Mouse (Mus musculus): ENCODE data around the gene Gckr. TPM values are rescaled to one million over a fixed set of nuclear protein-coding genes. Genes with fewer than 3 reads are reported as not detected.
A peak's percentile ranks its signal among the peaks of the same experiment; 100 is the strongest.

Gene Gckr
- polyA plus RNA-seq (2016; fragmentation: Nextera tagmentation; extraction: Ambion mirVana) = 0.19 TPM in 1 of 2 replicates, not detected in the other

- Histone ChIP-seq H3K27me3 (replicated peaks) (no peaks in the 10 kb centered on the region), H3K9me3 (replicated peaks) (no peaks in the 10 kb centered on the region), H3K4me3 (no peak within 1 kb of the TSS), H3K4me2 (no peak within 1 kb of the TSS; the same call in 1 of the 2 replicates), H3K4me1 (replicated peaks) (peaks cover 11% of the 10 kb centered on the region), H3K36me3 (peaks cover 8% of the 10 kb centered on the region), H3K27ac (ENCODE audit: poor library complexity, severe bottlenecking) (no peak within 1 kb of the TSS), H3K9ac (no peak within 1 kb of the TSS)
- WGBS = 42% methylated on average over 13 of the region's 13 CpGs
- ATAC-seq (ENCODE audit: insufficient number of reproducible peaks, low FRiP score) = no peak
These were observed at the start of gene Gckr for GRCm38 (mm10) chr5:31297047-31297757. TSS of gene Gckr (plus strand) at chr5:31297443.

GRCm38 (mm10) chr5:31250716-31251115, 46.5 kb upstream of the Gckr start:
- H3K4me2 ChIP-seq = peak overlapping the region; percentile 71; the same call in 1 of the 2 replicates
- no peak overlapping the region; the same call in 1 of the 2 replicates for H3K27ac ChIP-seq (ENCODE audit: poor library complexity, severe bottlenecking)
- H3K27me3 ChIP-seq (replicated peaks) = no peaks in the 10 kb centered on the region
- H3K4me1 ChIP-seq (replicated peaks) = peaks cover 52% of the 10 kb centered on the region
- H3K9me3 ChIP-seq (replicated peaks) = no peaks in the 10 kb centered on the region
- peaks cover 94% of the 10 kb centered on the region for H3K36me3 ChIP-seq
- no peak overlapping the region for H3K9ac ChIP-seq
- 53% methylated on average over 4 of the region's 4 CpGs for WGBS
- H3K4me3 ChIP-seq = no peak overlapping the region
- no peak for ATAC-seq (ENCODE audit: insufficient number of reproducible peaks, low FRiP score)

GRCm38 (mm10) chr5:31251541-31252101, 45.6 kb upstream of the Gckr start, which contains the start of gene Krtcap3:
TSS of gene Krtcap3 (plus strand) at chr5:31251691.
- Histone ChIP-seq H3K27ac (ENCODE audit: poor library complexity, severe bottlenecking) (no peak within 1 kb of the TSS; the same call in 1 of the 2 replicates), H3K9me3 (replicated peaks) (no peaks in the 10 kb centered on the region), H3K9ac (peak within 1 kb of the TSS; percentile 56), H3K4me3 (peak within 1 kb of the TSS; percentile 36), H3K36me3 (peaks cover 93% of the 10 kb centered on the region), H3K27me3 (replicated peaks) (no peaks in the 10 kb centered on the region), H3K4me1 (replicated peaks) (peaks cover 52% of the 10 kb centered on the region), H3K4me2 (peak within 1 kb of the TSS; percentile 71)
- WGBS = 22% methylated on average over 47 of the region's 47 CpGs
- peak; percentile 81 for ATAC-seq (ENCODE audit: insufficient number of reproducible peaks, low FRiP score)

GRCm38 (mm10) chr5:31252151-31252550, 45.1 kb upstream of the Gckr start:
- no peaks in the 10 kb centered on the region for H3K9me3 ChIP-seq (replicated peaks)
- ATAC-seq (ENCODE audit: insufficient number of reproducible peaks, low FRiP score) = no peak
- H3K4me1 ChIP-seq (replicated peaks) = peaks cover 52% of the 10 kb centered on the region
- H3K4me2 ChIP-seq = peak overlapping the region; percentile 71
- H3K9ac ChIP-seq = peak overlapping the region; percentile 56; the same call in 1 of the 2 replicates
- H3K4me3 ChIP-seq = peak overlapping the region; percentile 36
- no peaks in the 10 kb centered on the region for H3K27me3 ChIP-seq (replicated peaks)
- no peak overlapping the region for H3K27ac ChIP-seq (ENCODE audit: poor library complexity, severe bottlenecking)
- 52% methylated on average over 10 of the region's 10 CpGs for WGBS
- peaks cover 90% of the 10 kb centered on the region for H3K36me3 ChIP-seq

GRCm38 (mm10) chr5:31252795-31253545, 44.3 kb upstream of the Gckr start:
- Histone ChIP-seq H3K4me2 (no peak overlapping the region), H3K36me3 (peaks cover 90% of the 10 kb centered on the region), H3K9ac (peak overlapping the region; percentile 55; the same call in 1 of the 2 replicates), H3K27me3 (replicated peaks) (no peaks in the 10 kb centered on the region), H3K4me3 (no peak overlapping the region), H3K9me3 (replicated peaks) (no peaks in the 10 kb centered on the region), H3K4me1 (replicated peaks) (peaks cover 52% of the 10 kb centered on the region), H3K27ac (ENCODE audit: poor library complexity, severe bottlenecking) (no peak overlapping the region)
- WGBS = 86% methylated on average over 16 of the region's 16 CpGs
- ATAC-seq (ENCODE audit: insufficient number of reproducible peaks, low FRiP score) = no peak

GRCm38 (mm10) chr5:31253806-31254205, 43.4 kb upstream of the Gckr start:
- H3K27me3 ChIP-seq (replicated peaks) = no peaks in the 10 kb centered on the region
- peaks cover 88% of the 10 kb centered on the region for H3K36me3 ChIP-seq
- peaks cover 52% of the 10 kb centered on the region for H3K4me1 ChIP-seq (replicated peaks)
- ATAC-seq (ENCODE audit: insufficient number of reproducible peaks, low FRiP score) = no peak; the same call in 1 of the 2 replicates
- no peak overlapping the region for H3K4me3 ChIP-seq
- peak overlapping the region; percentile 55; the same call in 1 of the 2 replicates for H3K9ac ChIP-seq
- no peaks in the 10 kb centered on the region for H3K9me3 ChIP-seq (replicated peaks)
- no peak overlapping the region for H3K4me2 ChIP-seq
- H3K27ac ChIP-seq (ENCODE audit: poor library complexity, severe bottlenecking) = peak overlapping the region; percentile 70
- 79% methylated on average over 8 of the region's 8 CpGs for WGBS

- peak overlapping the region; percentile 46; the same call in 1 of the 2 replicates for H3K9ac ChIP-seq
- no peaks in the 10 kb centered on the region for H3K27me3 ChIP-seq (replicated peaks)
- peaks cover 90% of the 10 kb centered on the region for H3K36me3 ChIP-seq
- H3K27ac ChIP-seq (ENCODE audit: poor library complexity, severe bottlenecking) = peak overlapping the region; percentile 70; the same call in 1 of the 2 replicates
- H3K4me2 ChIP-seq = no peak overlapping the region
- H3K9me3 ChIP-seq (replicated peaks) = no peaks in the 10 kb centered on the region
- no peak overlapping the region for H3K4me3 ChIP-seq
- peaks cover 50% of the 10 kb centered on the region for H3K4me1 ChIP-seq (replicated peaks)
- no peak for ATAC-seq (ENCODE audit: insufficient number of reproducible peaks, low FRiP score)
- WGBS = 81% methylated on average over 7 of the region's 7 CpGs
These were observed 42.8 kb upstream of the Gckr start for GRCm38 (mm10) chr5:31254452-31254851.

- no peaks in the 10 kb centered on the region for H3K9me3 ChIP-seq (replicated peaks)
- no peak overlapping the region for H3K27ac ChIP-seq (ENCODE audit: poor library complexity, severe bottlenecking)
- peaks cover 47% of the 10 kb centered on the region for H3K4me1 ChIP-seq (replicated peaks)
- no peak for ATAC-seq (ENCODE audit: insufficient number of reproducible peaks, low FRiP score)
- WGBS = 71% methylated on average over 8 of the region's 8 CpGs
- peaks cover 90% of the 10 kb centered on the region for H3K36me3 ChIP-seq
- no peak overlapping the region for H3K4me3 ChIP-seq
- H3K27me3 ChIP-seq (replicated peaks) = no peaks in the 10 kb centered on the region
- no peak overlapping the region for H3K4me2 ChIP-seq
- peak overlapping the region; percentile 46; the same call in 1 of the 2 replicates for H3K9ac ChIP-seq
These were observed 42.3 kb upstream of the Gckr start for GRCm38 (mm10) chr5:31254901-31255300.

- H3K4me1 ChIP-seq (replicated peaks) = peaks cover 43% of the 10 kb centered on the region
- no peak overlapping the region for H3K9ac ChIP-seq
- WGBS = 93% methylated on average over 2 of the region's 2 CpGs
- H3K36me3 ChIP-seq = peaks cover 90% of the 10 kb centered on the region
- no peak overlapping the region for H3K4me2 ChIP-seq
- no peaks in the 10 kb centered on the region for H3K27me3 ChIP-seq (replicated peaks)
- no peaks in the 10 kb centered on the region for H3K9me3 ChIP-seq (replicated peaks)
- H3K4me3 ChIP-seq = no peak overlapping the region
- H3K27ac ChIP-seq (ENCODE audit: poor library complexity, severe bottlenecking) = no peak overlapping the region
- ATAC-seq (ENCODE audit: insufficient number of reproducible peaks, low FRiP score) = no peak
These were observed 41.9 kb upstream of the Gckr start for GRCm38 (mm10) chr5:31255381-31255780.

- H3K4me1 ChIP-seq (replicated peaks) = peaks cover 37% of the 10 kb centered on the region
- H3K27me3 ChIP-seq (replicated peaks) = no peaks in the 10 kb centered on the region
- H3K4me3 ChIP-seq = no peak overlapping the region
- no peak overlapping the region for H3K4me2 ChIP-seq
- peaks cover 90% of the 10 kb centered on the region for H3K36me3 ChIP-seq
- 85% methylated on average over 2 of the region's 2 CpGs for WGBS
- no peak overlapping the region for H3K9ac ChIP-seq
- H3K27ac ChIP-seq (ENCODE audit: poor library complexity, severe bottlenecking) = no peak overlapping the region
- H3K9me3 ChIP-seq (replicated peaks) = no peaks in the 10 kb centered on the region
- ATAC-seq (ENCODE audit: insufficient number of reproducible peaks, low FRiP score) = no peak
These were observed 41.3 kb upstream of the Gckr start for GRCm38 (mm10) chr5:31255971-31256370.

GRCm38 (mm10) chr5:31257616-31258015, 39.6 kb upstream of the Gckr start:
- H3K4me2 ChIP-seq = no peak overlapping the region
- H3K9me3 ChIP-seq (replicated peaks) = no peaks in the 10 kb centered on the region
- peaks cover 86% of the 10 kb centered on the region for H3K36me3 ChIP-seq
- H3K27ac ChIP-seq (ENCODE audit: poor library complexity, severe bottlenecking) = no peak overlapping the region
- ATAC-seq (ENCODE audit: insufficient number of reproducible peaks, low FRiP score) = no peak
- peaks cover 20% of the 10 kb centered on the region for H3K4me1 ChIP-seq (replicated peaks)
- WGBS = 84% methylated on average over 11 of the region's 11 CpGs
- no peaks in the 10 kb centered on the region for H3K27me3 ChIP-seq (replicated peaks)
- H3K4me3 ChIP-seq = no peak overlapping the region
- no peak overlapping the region for H3K9ac ChIP-seq
